Mouse (Mus musculus) liver, embryonic 13.5 days (tissue): Measurements from ENCODE around the gene Gm45623. TPM values are rescaled to one million over a fixed set of nuclear protein-coding genes. Genes with fewer than 3 reads are reported as not detected.

Experiments used
- polyA plus RNA-seq: library from polyadenylated mRNA; unstranded; fragments of >200 nt; fragmentation: Nextera tagmentation; extraction: Ambion mirVana; gene quantifications from 2 replicates; pipeline ENCODE4 v1.2.1, GENCODE M21; 2015

Gm45623 gene
- polyA plus RNA-seq, 1 experiment from 2014 or later: not detected

Other genes starting within 250 kb of the Gm45623 start
- 0.88 and 0.89 TPM in 2 replicates for gene Fbxl21, start 231.4 kb downstream of the Gm45623 start, polyA plus RNA-seq
- gene Lect2, start 205.3 kb downstream of the Gm45623 start, polyA plus RNA-seq: 57.8 and 63.0 TPM in 2 replicates
- 9.7 and 10.5 TPM in 2 replicates for gene Tgfbi, start 144.3 kb downstream of the Gm45623 start, polyA plus RNA-seq
- gene Smad5, start 50.8 kb downstream of the Gm45623 start, polyA plus RNA-seq: 3.7 and 5.3 TPM in 2 replicates
- gene Trpc7, start 142.2 kb upstream of the Gm45623 start, polyA plus RNA-seq: not detected in 2 replicates